26 mouse cellular contexts compared by ENCODE assay signal in genomic region chr1:73783303-73783702, GRCm38 (mm10).
"Had no signal": no experiment of that assay in that cellular context is flagged by ENCODE, and none has a peak within 500 bp of the region (broad histone marks: within the 10 kb centered on the region; RNA-seq: fewer than 3 reads in every experiment).

No protein-coding gene starts in this region.

- H3K36me3 ChIP-seq: heart, embryonic 13.5 days; heart, embryonic 15.5 days; hindbrain, embryonic 13.5 days; hindbrain, embryonic 15.5 days; kidney, embryonic 15.5 days; limb, embryonic 12.5 days; liver, embryonic 13.5 days had no signal

- H3K9ac ChIP-seq: heart, embryonic 13.5 days; heart, embryonic 15.5 days; hindbrain, embryonic 13.5 days; hindbrain, embryonic 15.5 days; kidney, embryonic 15.5 days; limb, embryonic 12.5 days; liver, embryonic 13.5 days had no signal

- H3K9me3 ChIP-seq: heart, embryonic 13.5 days; heart, embryonic 15.5 days; hindbrain, embryonic 13.5 days; hindbrain, embryonic 15.5 days; kidney, embryonic 15.5 days; limb, embryonic 12.5 days; liver, embryonic 13.5 days had no signal

- H3K4me3 ChIP-seq: heart, adult 2 months; heart, embryonic 13.5 days; heart, embryonic 15.5 days; hindbrain, embryonic 13.5 days; hindbrain, embryonic 15.5 days; kidney, embryonic 15.5 days; limb, embryonic 12.5 days; liver, embryonic 13.5 days had no signal

- H3K27me3 ChIP-seq: heart, embryonic 13.5 days; heart, embryonic 15.5 days; hindbrain, embryonic 13.5 days; hindbrain, embryonic 15.5 days; kidney, embryonic 15.5 days; limb, embryonic 12.5 days; liver, embryonic 13.5 days had no signal

- H3K4me2 ChIP-seq: heart, embryonic 11.5 days; heart, embryonic 13.5 days; heart, embryonic 15.5 days; hindbrain, embryonic 13.5 days; hindbrain, embryonic 15.5 days; kidney, embryonic 15.5 days; limb, embryonic 12.5 days; liver, embryonic 11.5 days; liver, embryonic 13.5 days had no signal

- DNase-seq: gastrocnemius, postnatal 14 days; gastrocnemius, postnatal 36 days; heart, adult 2 months; heart, postnatal 14 days; heart, postnatal 36 days; kidney, adult 11 months; kidney, adult 2 months; kidney, adult 9 months; kidney, postnatal 14 days; kidney, postnatal 36 days; layer of hippocampus, adult 9-11 months; layer of hippocampus, postnatal 36 days; left cerebral cortex, postnatal 4 days; liver; liver, embryonic 13.5 days had no signal

- H3K27ac ChIP-seq: heart, adult 2 months; heart, embryonic 13.5 days; heart, embryonic 15.5 days; hindbrain, embryonic 13.5 days; hindbrain, embryonic 15.5 days; hindbrain, postnatal 0 days; kidney, embryonic 15.5 days; kidney, postnatal 0 days; limb, embryonic 12.5 days; liver, embryonic 13.5 days had no signal

- ATAC-seq: hindbrain, postnatal 0 days; intestine, embryonic 16.5 days had no signal

- H3K4me1 ChIP-seq: heart, embryonic 15.5 days; hindbrain, embryonic 15.5 days; kidney, embryonic 15.5 days; limb, embryonic 12.5 days; liver, embryonic 13.5 days had no signal
